Mouse (Mus musculus): ENCODE results near the gene Pax2.
A peak's percentile ranks its signal among the peaks of the same experiment; 100 is the strongest.

GRCm38 (mm10) chr19:44788488-44788887 lies 32.6 kb downstream of the Pax2 start:
- TF ChIP-seq GATA1 (IDR thresholded peaks at IDR 0.05; ENCODE audit: low read length) (0 out of 2 replicates have a peak, but pooled peaks have one; percentile 8), TAL1 (IDR thresholded peaks at IDR 0.05; ENCODE audit: low read length) (no peak)
